Mouse (Mus musculus): Measurements from ENCODE around the gene Defa2. TPM values are rescaled to one million over a fixed set of nuclear protein-coding genes. Genes with fewer than 3 reads are reported as not detected.
"Not testable (repeated sequence)": the region's sequence is repeated elsewhere in the genome, so short reads cannot be mapped to it uniquely, and the experiment has no call there.

Defa2 gene
- not detected in 2 replicates for polyA plus RNA-seq (2015; fragmentation: Nextera tagmentation; extraction: Ambion mirVana)

DNA sequence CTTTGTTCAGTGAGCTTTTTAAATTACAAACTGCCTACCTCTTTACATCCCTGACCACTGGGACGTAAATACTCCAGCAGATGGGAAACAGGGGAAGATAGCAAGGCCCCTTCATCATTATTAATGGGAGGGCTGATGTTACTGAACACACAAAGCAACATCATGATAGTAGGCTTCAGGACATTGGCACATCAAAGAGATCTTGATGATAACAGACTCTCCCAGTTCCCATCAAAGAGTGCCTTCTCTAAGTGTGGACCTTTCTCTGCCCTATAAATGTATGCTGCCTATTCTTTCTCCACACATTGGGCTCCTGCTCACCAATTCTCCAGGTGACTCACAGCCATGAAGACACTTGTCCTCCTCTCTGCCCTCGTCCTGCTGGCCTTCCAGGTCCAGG, at the start of gene Defa2:
Defa2 (plus strand) TSS at position 301 of the 400 bp plus-strand sequence.
- not testable (repeated sequence) for H3K4me2 ChIP-seq; H3K27me3 ChIP-seq; H3K27ac ChIP-seq; H3K4me1 ChIP-seq; H3K36me3 ChIP-seq; ATAC-seq (ENCODE audit: insufficient number of reproducible peaks, low FRiP score, low TSS enrichment, low read depth); H3K4me3 ChIP-seq; H3K9me3 ChIP-seq; H3K9ac ChIP-seq
- 43% methylated on average over 1 of the region's 2 CpGs for WGBS

DNA sequence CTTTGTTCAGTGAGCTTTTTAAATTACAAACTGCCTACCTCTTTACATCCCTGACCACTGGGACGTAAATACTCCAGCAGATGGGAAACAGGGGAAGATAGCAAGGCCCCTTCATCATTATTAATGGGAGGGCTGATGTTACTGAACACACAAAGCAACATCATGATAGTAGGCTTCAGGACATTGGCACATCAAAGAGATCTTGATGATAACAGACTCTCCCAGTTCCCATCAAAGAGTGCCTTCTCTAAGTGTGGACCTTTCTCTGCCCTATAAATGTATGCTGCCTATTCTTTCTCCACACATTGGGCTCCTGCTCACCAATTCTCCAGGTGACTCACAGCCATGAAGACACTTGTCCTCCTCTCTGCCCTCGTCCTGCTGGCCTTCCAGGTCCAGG, 13.2 kb downstream of the Defa2 start, which contains the start of gene Defa33:
Defa33 (plus strand) TSS at position 301 of the 400 bp plus-strand sequence.
- not testable (repeated sequence) for H3K9me3 ChIP-seq; H3K9ac ChIP-seq; H3K27ac ChIP-seq; ATAC-seq (ENCODE audit: insufficient number of reproducible peaks, low FRiP score, low TSS enrichment, low read depth); H3K4me3 ChIP-seq; H3K4me1 ChIP-seq; H3K4me2 ChIP-seq; H3K27me3 ChIP-seq; H3K36me3 ChIP-seq
- no CpG with 5 or more reads among the region's 2 CpGs for WGBS

DNA sequence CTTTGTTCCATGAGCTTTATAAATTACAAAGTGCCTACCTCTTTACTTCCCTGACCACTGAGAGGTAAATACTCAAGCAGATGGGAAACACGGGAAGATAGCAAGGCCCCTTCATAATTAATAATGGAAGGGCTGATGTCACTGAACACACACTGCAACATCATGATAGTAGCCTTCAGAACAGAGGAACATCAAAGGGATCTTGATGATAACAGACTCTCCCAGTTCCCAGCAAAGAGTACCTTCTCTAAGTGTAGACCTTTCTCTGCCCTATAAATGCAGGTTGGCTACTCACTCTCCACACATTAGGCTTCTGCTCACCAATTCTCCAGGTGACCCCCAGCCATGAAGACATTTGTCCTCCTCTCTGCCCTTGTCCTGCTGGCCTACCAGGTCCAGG, 48.8 kb downstream of the Defa2 start, which contains the start of gene Defa36:
Defa36 (plus strand) TSS at position 301 of the 400 bp plus-strand sequence.
- not testable (repeated sequence) for H3K27me3 ChIP-seq; H3K4me2 ChIP-seq; H3K36me3 ChIP-seq; ATAC-seq (ENCODE audit: insufficient number of reproducible peaks, low FRiP score, low TSS enrichment, low read depth); H3K27ac ChIP-seq; H3K9me3 ChIP-seq; H3K4me3 ChIP-seq; H3K9ac ChIP-seq; H3K4me1 ChIP-seq
- no CpG with 5 or more reads among the region's 1 CpGs for WGBS

Other genes starting within 250 kb of the Defa2 start
- not detected in 2 replicates for gene Defa30, start 243.9 kb upstream of the Defa2 start, polyA plus RNA-seq (2015; fragmentation: Nextera tagmentation; extraction: Ambion mirVana)
- gene Defa22, start 216.2 kb upstream of the Defa2 start, polyA plus RNA-seq (2015; fragmentation: Nextera tagmentation; extraction: Ambion mirVana): not detected in 2 replicates
- not detected in 2 replicates for gene Defa31, start 186.9 kb upstream of the Defa2 start, polyA plus RNA-seq (2015; fragmentation: Nextera tagmentation; extraction: Ambion mirVana)
- gene Gm15293, start 177.0 kb upstream of the Defa2 start, polyA plus RNA-seq (2015; fragmentation: Nextera tagmentation; extraction: Ambion mirVana): not detected in 2 replicates
- gene Gm15292, start 128.8 kb upstream of the Defa2 start, polyA plus RNA-seq (2015; fragmentation: Nextera tagmentation; extraction: Ambion mirVana): not detected in 2 replicates
- gene Defa27, start 63.0 kb upstream of the Defa2 start, polyA plus RNA-seq (2015; fragmentation: Nextera tagmentation; extraction: Ambion mirVana): not detected in 2 replicates
- gene Defa29, start 51.5 kb upstream of the Defa2 start, polyA plus RNA-seq (2015; fragmentation: Nextera tagmentation; extraction: Ambion mirVana): not detected in 2 replicates
- gene Defa33, start 13.3 kb downstream of the Defa2 start, polyA plus RNA-seq (2015; fragmentation: Nextera tagmentation; extraction: Ambion mirVana): not detected in 2 replicates
- gene Defa36, start 48.9 kb downstream of the Defa2 start, polyA plus RNA-seq (2015; fragmentation: Nextera tagmentation; extraction: Ambion mirVana): not detected in 2 replicates
- not detected in 2 replicates for gene Gm7849, start 78.0 kb downstream of the Defa2 start, polyA plus RNA-seq (2015; fragmentation: Nextera tagmentation; extraction: Ambion mirVana)
- not detected in 2 replicates for gene Defa20, start 130.7 kb downstream of the Defa2 start, polyA plus RNA-seq (2015; fragmentation: Nextera tagmentation; extraction: Ambion mirVana)
- gene Defa32, start 150.5 kb downstream of the Defa2 start, polyA plus RNA-seq (2015; fragmentation: Nextera tagmentation; extraction: Ambion mirVana): not detected in 2 replicates
- gene Defa37, start 186.9 kb downstream of the Defa2 start, polyA plus RNA-seq (2015; fragmentation: Nextera tagmentation; extraction: Ambion mirVana): not detected in 2 replicates
- not detected in 2 replicates for gene Defa28, start 204.5 kb downstream of the Defa2 start, polyA plus RNA-seq (2015; fragmentation: Nextera tagmentation; extraction: Ambion mirVana)
- gene Gm7861, start 216.0 kb downstream of the Defa2 start, polyA plus RNA-seq (2015; fragmentation: Nextera tagmentation; extraction: Ambion mirVana): not detected in 2 replicates
- gene Defa26, start 239.7 kb downstream of the Defa2 start, polyA plus RNA-seq (2015; fragmentation: Nextera tagmentation; extraction: Ambion mirVana): not detected in 2 replicates

Measured in limb, embryonic 15.5 days (tissue).